Comparison of ENCODE assay signal across 12 mouse cellular contexts in the genomic region with DNA sequence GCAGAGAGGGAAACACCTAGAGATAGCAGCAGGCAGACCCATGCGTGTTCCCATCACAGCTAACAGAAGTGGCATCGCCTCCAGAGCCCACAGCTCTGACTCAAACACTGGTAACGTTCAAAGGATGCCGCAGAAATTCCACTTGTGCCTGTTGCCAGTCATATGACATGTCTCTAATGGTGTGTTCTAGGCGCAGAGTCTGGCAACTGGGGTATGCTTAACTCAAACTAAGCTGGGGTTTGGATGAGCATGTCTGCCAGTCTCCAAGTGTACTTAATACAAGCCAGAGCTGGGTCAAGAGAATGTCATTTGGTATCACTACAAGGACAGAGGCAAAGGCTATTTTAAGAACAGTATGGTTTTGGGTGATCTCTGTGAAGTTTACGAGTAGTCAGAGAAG.
A peak's percentile ranks its signal among the peaks of the same experiment; 100 is the strongest.
DNase-seq lines count a peak whose midpoint lies in the region; ATAC-seq and TF ChIP-seq lines count a peak whose summit lies in the region.
"Had no signal": no experiment of that assay in that cellular context is flagged by ENCODE, and none has a peak within 500 bp of the region (broad histone marks: within the 10 kb centered on the region; RNA-seq: fewer than 3 reads in every experiment).

No protein-coding gene starts in this region.

- H3K9ac ChIP-seq in heart, postnatal 0 days (replicated peaks; ENCODE audit: low read depth, low read length) = no peak overlapping the region
- H3K9ac ChIP-seq in intestine, postnatal 0 days (ENCODE audit: low read depth, low read length) = no peak overlapping the region
- H3K9ac ChIP-seq: forebrain, postnatal 0 days had no signal

- peaks cover 13% of the 10 kb centered on the region for H3K4me1 ChIP-seq in heart, postnatal 0 days (ENCODE audit: control insufficient read depth, insufficient read depth)
- no peaks in the 10 kb centered on the region for H3K4me1 ChIP-seq in intestine, postnatal 0 days (replicated peaks; ENCODE audit: control insufficient read depth, insufficient read depth, low read length)

- DNase-seq in layer of hippocampus, adult 9-11 months = peak; percentile 29
- DNase-seq in layer of hippocampus, postnatal 25 days (ENCODE audit: extremely low spot score in 1 of 2, low spot score in 1 of 2) = no peak
- peak; percentile 32 for DNase-seq in heart, adult 8-10 months (ENCODE audit: low spot score)
- DNase-seq in heart, postnatal 0 days (ENCODE audit: low spot score) = peak; percentile 77
- peak; percentile 3 for DNase-seq in telencephalon, adult 2 months (ENCODE audit: low read depth, low spot score)
- DNase-seq in cerebellum, adult 18-20 months = no peak
- DNase-seq: adrenal gland, postnatal 36 days; forebrain, postnatal 0 days; lung, adult 2 months; midbrain, embryonic 14.5 days had no signal

- no peak overlapping the region for H3K4me2 ChIP-seq in heart, postnatal 0 days (ENCODE audit: low read depth, low read length)
- no peak overlapping the region for H3K4me2 ChIP-seq in intestine, postnatal 0 days (replicated peaks; ENCODE audit: low read depth)

- WGBS in heart, postnatal 0 days = 23% methylated on average over 6 of the region's 6 CpGs
- WGBS in intestine, postnatal 0 days = 82% methylated on average over 6 of the region's 6 CpGs

- no peak for TF ChIP-seq CTCF in heart, postnatal 0 days (IDR thresholded peaks at IDR 0.05; ENCODE audit: low read depth)
- TF ChIP-seq CTCF in intestine, postnatal 0 days (IDR thresholded peaks at IDR 0.05; ENCODE audit: low read depth) = no peak

- peak; percentile 90 for ATAC-seq in heart, postnatal 0 days (ENCODE audit: insufficient read depth, low read depth)
- no peak for ATAC-seq in intestine, postnatal 0 days
- ATAC-seq: CD4-positive, CD25-positive, alpha-beta regulatory T cell, adult 4 months; forebrain, postnatal 0 days had no signal

- no peaks in the 10 kb centered on the region for H3K27me3 ChIP-seq in heart, postnatal 0 days (ENCODE audit: control insufficient read depth, insufficient read depth, low read length)
- H3K27me3 ChIP-seq in intestine, postnatal 0 days (replicated peaks; ENCODE audit: control insufficient read depth, insufficient read depth, low read length) = no peaks in the 10 kb centered on the region

- H3K4me3 ChIP-seq in heart, postnatal 0 days (ENCODE audit: low read depth, low read length) = no peak overlapping the region
- no peak overlapping the region for H3K4me3 ChIP-seq in intestine, postnatal 0 days (ENCODE audit: low read depth, low read length)

- TF ChIP-seq EP300 in heart, postnatal 0 days (IDR thresholded peaks at IDR 0.05; ENCODE audit: low read depth) = no peak

- peak overlapping the region; percentile 78 for H3K27ac ChIP-seq in heart, postnatal 0 days (ENCODE audit: low read depth)
- no peak overlapping the region for H3K27ac ChIP-seq in intestine, postnatal 0 days (ENCODE audit: low read depth, low read length)

- H3K9me3 ChIP-seq in heart, postnatal 0 days (replicated peaks; ENCODE audit: control insufficient read depth, low read length) = no peaks in the 10 kb centered on the region
- no peaks in the 10 kb centered on the region for H3K9me3 ChIP-seq in intestine, postnatal 0 days (ENCODE audit: control insufficient read depth)

- H3K36me3 ChIP-seq in heart, postnatal 0 days (replicated peaks; ENCODE audit: control insufficient read depth, insufficient read depth, low read length) = no peaks in the 10 kb centered on the region
- no peaks in the 10 kb centered on the region for H3K36me3 ChIP-seq in intestine, postnatal 0 days (ENCODE audit: control insufficient read depth, insufficient read depth)

Comparison
In these comparisons a context has a peak if more than half of its experiments do, and no peak if none do; other contexts are left out.
1. DNase-seq: peak in layer of hippocampus, adult 9-11 months (single experiment), heart, adult 8-10 months (single experiment), heart, postnatal 0 days (single experiment) and telencephalon, adult 2 months (single experiment); none in layer of hippocampus, postnatal 25 days (0 of 2) and cerebellum, adult 18-20 months (0 of 2).